Mouse (Mus musculus): ENCODE results near the gene Vmn1r9. TPM values are rescaled to one million over a fixed set of nuclear protein-coding genes. Genes with fewer than 3 reads are reported as not detected.
"Not testable (repeated sequence)": the region's sequence is repeated elsewhere in the genome, so short reads cannot be mapped to it uniquely, and the experiment has no call there.

Gene Vmn1r9
- total RNA-seq (2021): not detected

GRCm38 (mm10) chr6:57066487-57066886 lies at the start of gene Vmn1r9:
Gene Vmn1r9 (plus strand): TSS chr6:57066787.
- DNase-seq (ENCODE audit: low spot score in 2 of 2): no peak
- intact Hi-C loops (cut with DNase I): no loop called here

GRCm38 (mm10) chr6:57025224-57025623 lies 41.4 kb upstream of the Vmn1r9 start, which contains the start of gene Vmn1r7:
Gene Vmn1r7 (minus strand): TSS chr6:57025324.
- intact Hi-C loops (cut with DNase I); DNase-seq (ENCODE audit: low spot score in 2 of 2): not testable (repeated sequence)

- intact Hi-C loops (cut with DNase I): no loop called here
- DNase-seq (ENCODE audit: low spot score in 2 of 2): no peak
Measured at GRCm38 (mm10) chr6:57031984-57032383, 34.6 kb upstream of the Vmn1r9 start, which contains the start of gene Vmn1r8. Gene Vmn1r8 (plus strand): TSS chr6:57032284.

GRCm38 (mm10) chr6:57034674-57035073 lies 31.9 kb upstream of the Vmn1r9 start:
- intact Hi-C loops (cut with DNase I): no loop called here

GRCm38 (mm10) chr6:57063730-57064129 lies 2.9 kb upstream of the Vmn1r9 start:
- DNase-seq (ENCODE audit: low spot score in 2 of 2): no peak
- intact Hi-C loops (cut with DNase I): no loop called here

More at GRCm38 (mm10) chr6:57034674-57035073, 31.9 kb upstream of the Vmn1r9 start:
- DNase-seq (ENCODE audit: low spot score in 2 of 2): no peak

- intact Hi-C loops (cut with DNase I): no loop called here
- no peak for DNase-seq (ENCODE audit: low spot score in 2 of 2)
Measured at GRCm38 (mm10) chr6:57106358-57106757, 39.8 kb downstream of the Vmn1r9 start.

- intact Hi-C loops (cut with DNase I): no loop called here
- DNase-seq (ENCODE audit: low spot score in 2 of 2): no peak
Measured at GRCm38 (mm10) chr6:57109154-57109553, 42.6 kb downstream of the Vmn1r9 start, which contains the start of gene Vmn1r10. Gene Vmn1r10 (plus strand): TSS chr6:57109454.

Other genes with a start within 250 kb of the Vmn1r9 start
- 10 to 100 TPM; 23.5 to 24.9 TPM for gene Fkbp9, start 234.7 kb upstream of the Vmn1r9 start, total RNA-seq (2021)
- 10 to 100 TPM; 50.9 to 51.7 TPM for gene Nt5c3, start 142.9 kb upstream of the Vmn1r9 start, total RNA-seq (2021)
- gene Vmn1r4, start 142.8 kb upstream of the Vmn1r9 start, total RNA-seq (2021): under 1 TPM; 0.46 to 0.48 TPM
- not detected for gene Vmn1r5, start 96.5 kb upstream of the Vmn1r9 start, total RNA-seq (2021)
- not detected for gene Vmn1r6, start 69.5 kb upstream of the Vmn1r9 start, total RNA-seq (2021)
- gene Vmn1r7, start 41.5 kb upstream of the Vmn1r9 start, total RNA-seq (2021): not detected
- gene Vmn1r8, start 34.5 kb upstream of the Vmn1r9 start, total RNA-seq (2021): not detected
- gene Vmn1r10, start 42.7 kb downstream of the Vmn1r9 start, total RNA-seq (2021): not detected
- not detected for gene Vmn1r11, start 66.7 kb downstream of the Vmn1r9 start, total RNA-seq (2021)
- not detected for gene Vmn1r12, start 90.1 kb downstream of the Vmn1r9 start, total RNA-seq (2021)
- gene Vmn1r13, start 136.5 kb downstream of the Vmn1r9 start, total RNA-seq (2021): not detected
- gene Vmn1r14, start 164.9 kb downstream of the Vmn1r9 start, total RNA-seq (2021): not detected
- not detected for gene Vmn1r15, start 191.2 kb downstream of the Vmn1r9 start, total RNA-seq (2021)

Measured in left cerebral cortex, postnatal 25 days (tissue).